Mouse (Mus musculus): ENCODE measurements at regions not wholly inside any gene's neighbourhood (a gene's known extent, or its start where the extent isn't known, plus 50 kb on each side); places are given as distances from the start of the nearest gene placed in this dataset.
"Not testable (repeated sequence)": the region's sequence is repeated elsewhere in the genome, so short reads cannot be mapped to it uniquely, and the experiment has no call there.

DNA sequence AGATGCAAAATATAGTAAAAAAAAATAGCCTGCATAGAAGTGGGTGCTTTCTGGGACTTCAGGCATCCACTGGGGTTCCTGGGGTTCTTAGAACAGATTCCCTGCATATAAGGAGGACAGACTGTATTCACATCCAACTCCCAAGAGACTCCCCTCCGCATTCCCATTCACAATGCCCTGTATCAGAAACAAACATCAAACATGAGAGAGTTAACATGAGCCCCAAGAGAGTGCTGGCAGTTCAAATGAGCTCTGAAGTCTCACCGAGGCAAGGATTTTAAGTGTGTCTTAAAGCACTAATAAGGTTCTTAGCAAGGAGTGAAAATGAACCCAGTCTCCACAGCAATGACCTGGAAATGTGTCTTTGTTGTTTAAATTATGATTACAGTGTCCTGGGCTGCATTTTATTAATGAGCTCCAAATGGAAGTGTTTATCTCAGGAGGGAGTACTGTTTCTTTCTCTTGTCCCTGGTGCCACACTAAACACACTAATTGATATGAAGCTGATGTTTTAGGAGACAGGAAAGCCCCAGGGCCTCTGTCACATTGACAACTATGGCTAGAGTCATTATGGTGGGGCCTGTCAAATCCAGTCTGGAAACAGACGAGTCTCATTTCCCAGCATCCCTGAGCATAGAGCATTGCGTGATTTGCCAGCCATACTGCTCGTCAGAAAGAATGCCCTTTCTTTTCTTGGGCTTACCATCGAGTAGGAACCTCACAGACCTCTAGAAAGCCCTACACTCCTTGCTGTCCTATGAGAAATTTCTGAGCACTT is 85.7 kb downstream of the Gm9817 start:
- Histone ChIP-seq H3K4me2 (replicated peaks; ENCODE audit: low read depth) (no peak overlapping the region), H3K9ac (ENCODE audit: low read length) (no peak overlapping the region), H3K36me3 (ENCODE audit: control insufficient read depth, insufficient read depth, low read length) (no peaks in the 10 kb centered on the region), H3K9me3 (ENCODE audit: control insufficient read depth, low read length) (no peaks in the 10 kb centered on the region), H3K27ac (replicated peaks) (no peak overlapping the region), H3K4me3 (ENCODE audit: low read depth, low read length) (no peak overlapping the region), H3K27me3 (ENCODE audit: control insufficient read depth, insufficient read depth, low read length) (no peaks in the 10 kb centered on the region), H3K4me1 (replicated peaks; ENCODE audit: control insufficient read depth, insufficient read depth) (no peaks in the 10 kb centered on the region)
- ATAC-seq (ENCODE audit: low FRiP score, low TSS enrichment) (no peak), DNase-seq (ENCODE audit: low spot score) (no peak)
- 52% methylated on average over 6 of the region's 6 CpGs for WGBS
- TF ChIP-seq EP300 (optimal IDR thresholded peaks at IDR 0.05) (no peak), CTCF (IDR thresholded peaks at IDR 0.05; ENCODE audit: low read depth) (no peak)

DNA sequence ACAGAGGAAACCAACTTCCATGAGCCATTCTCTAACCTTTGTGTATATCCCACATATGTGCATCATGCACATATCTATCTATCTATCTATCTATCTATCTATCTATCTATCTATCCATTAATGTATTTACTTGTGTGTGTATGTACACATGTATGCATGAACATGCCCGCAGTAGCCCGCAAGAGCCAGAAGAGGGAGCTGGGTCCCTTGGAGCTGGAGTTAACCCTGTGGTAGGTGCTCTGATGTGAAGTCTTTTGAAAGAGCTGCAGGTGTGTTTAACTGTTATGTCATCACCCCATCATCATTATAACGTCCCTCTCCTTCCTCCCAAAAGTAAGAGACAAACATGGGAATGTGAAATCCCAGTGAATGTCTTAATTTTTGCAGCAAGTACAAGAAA is 86.7 kb downstream of the Gm9817 start:
- Histone ChIP-seq H3K4me2 (replicated peaks; ENCODE audit: low read depth) (no peak overlapping the region), H3K9ac (ENCODE audit: low read length) (no peak overlapping the region), H3K9me3 (ENCODE audit: control insufficient read depth, low read length) (no peaks in the 10 kb centered on the region), H3K27ac (replicated peaks) (no peak overlapping the region), H3K36me3 (ENCODE audit: control insufficient read depth, insufficient read depth, low read length) (no peaks in the 10 kb centered on the region), H3K4me3 (ENCODE audit: low read depth, low read length) (no peak overlapping the region), H3K4me1 (replicated peaks; ENCODE audit: control insufficient read depth, insufficient read depth) (no peaks in the 10 kb centered on the region), H3K27me3 (ENCODE audit: control insufficient read depth, insufficient read depth, low read length) (no peaks in the 10 kb centered on the region)
- TF ChIP-seq EP300 (optimal IDR thresholded peaks at IDR 0.05) (no peak), CTCF (IDR thresholded peaks at IDR 0.05; ENCODE audit: low read depth) (peak; percentile 60)
- ATAC-seq (ENCODE audit: low FRiP score, low TSS enrichment) (no peak), DNase-seq (ENCODE audit: low spot score) (no peak)
- WGBS: 80% methylated on average over 3 of the region's 3 CpGs

GRCm38 (mm10) chr13:45169716-45170115 is 91.2 kb downstream of the Gm9817 start:
- Histone ChIP-seq H3K4me3 (ENCODE audit: low read depth, low read length) (no peak overlapping the region), H3K4me1 (replicated peaks; ENCODE audit: control insufficient read depth, insufficient read depth) (no peaks in the 10 kb centered on the region), H3K36me3 (ENCODE audit: control insufficient read depth, insufficient read depth, low read length) (no peaks in the 10 kb centered on the region), H3K27ac (replicated peaks) (no peak overlapping the region), H3K9ac (ENCODE audit: low read length) (no peak overlapping the region), H3K4me2 (replicated peaks; ENCODE audit: low read depth) (no peak overlapping the region), H3K27me3 (ENCODE audit: control insufficient read depth, insufficient read depth, low read length) (no peaks in the 10 kb centered on the region), H3K9me3 (ENCODE audit: control insufficient read depth, low read length) (no peaks in the 10 kb centered on the region)
- ATAC-seq (ENCODE audit: low FRiP score, low TSS enrichment): no peak
- DNase-seq (ENCODE audit: low spot score): no peak
- TF ChIP-seq CTCF (IDR thresholded peaks at IDR 0.05; ENCODE audit: low read depth): no peak
- no peak for TF ChIP-seq EP300 (optimal IDR thresholded peaks at IDR 0.05)

- no peak for ATAC-seq (ENCODE audit: low FRiP score, low TSS enrichment)
- Histone ChIP-seq H3K4me3 (ENCODE audit: low read depth, low read length) (no peak overlapping the region), H3K9me3 (ENCODE audit: control insufficient read depth, low read length) (no peaks in the 10 kb centered on the region), H3K36me3 (ENCODE audit: control insufficient read depth, insufficient read depth, low read length) (no peaks in the 10 kb centered on the region), H3K27ac (replicated peaks) (no peak overlapping the region), H3K9ac (ENCODE audit: low read length) (no peak overlapping the region), H3K4me1 (replicated peaks; ENCODE audit: control insufficient read depth, insufficient read depth) (no peaks in the 10 kb centered on the region), H3K27me3 (ENCODE audit: control insufficient read depth, insufficient read depth, low read length) (no peaks in the 10 kb centered on the region), H3K4me2 (replicated peaks; ENCODE audit: low read depth) (no peak overlapping the region)
- no peak for DNase-seq (ENCODE audit: low spot score)
- 90% methylated on average over 9 of the region's 9 CpGs for WGBS
- TF ChIP-seq CTCF (IDR thresholded peaks at IDR 0.05; ENCODE audit: low read depth): no peak
Observed at GRCm38 (mm10) chr13:45173139-45173538, 94.6 kb downstream of the Gm9817 start.

GRCm38 (mm10) chr13:45175711-45176205 is 97.3 kb downstream of the Gm9817 start:
- not testable (repeated sequence) for H3K9me3 ChIP-seq (ENCODE audit: control insufficient read depth, low read length)

DNA sequence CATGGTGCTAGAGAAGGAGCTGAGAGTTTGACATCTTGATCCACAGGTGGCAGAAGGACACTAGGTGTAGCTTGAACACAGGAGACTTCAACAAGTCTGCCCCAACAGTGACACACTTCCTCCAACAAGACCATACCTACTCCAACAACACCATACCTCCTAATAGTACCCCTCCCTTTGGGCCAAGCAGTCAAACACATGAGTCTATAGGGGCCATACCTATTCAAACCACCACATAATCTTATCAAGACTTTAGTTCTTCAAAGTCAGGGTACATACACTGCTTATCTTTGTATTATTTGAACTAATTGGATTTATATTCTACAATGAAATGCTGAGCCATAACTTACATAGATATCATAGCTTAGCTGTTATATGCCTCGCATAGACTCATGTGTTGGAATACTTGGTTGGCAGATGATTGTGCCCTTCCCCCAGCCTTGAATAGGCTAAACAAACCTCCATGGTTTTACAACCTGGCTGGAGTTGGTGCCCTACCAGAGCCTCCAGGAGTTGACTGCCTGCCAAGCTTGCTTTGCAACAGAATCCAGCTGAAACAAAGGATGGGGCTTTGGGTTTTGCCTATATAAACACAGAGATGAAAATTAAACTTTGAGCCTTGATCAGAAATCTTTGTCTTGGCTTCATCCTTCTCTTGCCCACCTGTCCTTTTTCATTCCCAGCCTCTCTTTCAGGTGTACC is 103.2 kb downstream of the Gm9817 start:
- Histone ChIP-seq H3K9me3 (ENCODE audit: control insufficient read depth, low read length) (no peaks in the 10 kb centered on the region), H3K36me3 (ENCODE audit: control insufficient read depth, insufficient read depth, low read length) (no peaks in the 10 kb centered on the region), H3K4me3 (ENCODE audit: low read depth, low read length) (no peak overlapping the region), H3K27me3 (ENCODE audit: control insufficient read depth, insufficient read depth, low read length) (no peaks in the 10 kb centered on the region), H3K9ac (ENCODE audit: low read length) (no peak overlapping the region), H3K4me2 (replicated peaks; ENCODE audit: low read depth) (no peak overlapping the region), H3K4me1 (replicated peaks; ENCODE audit: control insufficient read depth, insufficient read depth) (no peaks in the 10 kb centered on the region), H3K27ac (replicated peaks) (no peak overlapping the region)
- WGBS: 61% methylated on average over 1 of the region's 1 CpGs
- TF ChIP-seq CTCF (IDR thresholded peaks at IDR 0.05; ENCODE audit: low read depth) (no peak), EP300 (optimal IDR thresholded peaks at IDR 0.05) (no peak)
- no peak for DNase-seq (ENCODE audit: low spot score)
- ATAC-seq (ENCODE audit: low FRiP score, low TSS enrichment): peak; percentile 26; the same call in 1 of the 2 replicates

More at GRCm38 (mm10) chr13:45175711-45176205, 97.3 kb downstream of the Gm9817 start:
- WGBS: 94% methylated on average over 3 of the region's 3 CpGs
- H3K27me3 ChIP-seq (ENCODE audit: control insufficient read depth, insufficient read depth, low read length); H3K27ac ChIP-seq (replicated peaks); H3K36me3 ChIP-seq (ENCODE audit: control insufficient read depth, insufficient read depth, low read length); ATAC-seq (ENCODE audit: low FRiP score, low TSS enrichment); H3K4me2 ChIP-seq (replicated peaks; ENCODE audit: low read depth); H3K4me1 ChIP-seq (replicated peaks; ENCODE audit: control insufficient read depth, insufficient read depth); H3K4me3 ChIP-seq (ENCODE audit: low read depth, low read length); H3K9ac ChIP-seq (ENCODE audit: low read length); DNase-seq (ENCODE audit: low spot score): not testable (repeated sequence)
- 0 out of 2 replicates have a peak, but pooled peaks have one; percentile 11 for TF ChIP-seq CTCF (IDR thresholded peaks at IDR 0.05; ENCODE audit: low read depth)

Data from stomach, postnatal 0 days (tissue).